Mouse (Mus musculus) CH12.LX (cell line): ENCODE measurements around the gene Olfr1160. TPM values are rescaled to one million over a fixed set of nuclear protein-coding genes. Genes with fewer than 3 reads are reported as not detected.

Experiments used
- DNase-seq: peaks from one replicate; pipeline ENCODE4 v3.0.0-alpha.2; 2013; ENCODE audit errors: extremely low read depth
- H3K27ac ChIP-seq: 2 replicates; pipeline ENCODE4 v1.5.1; 2012; ENCODE audit warnings: low read depth, mild to moderate bottlenecking, control low read depth, moderate library complexity; ENCODE audit not compliant: insufficient read depth
- H3K27me3 ChIP-seq: replicated peaks from 2 replicates; pipeline ENCODE3; 2012; ENCODE audit warnings: inconsistent platforms
- H3K36me3 ChIP-seq, 2 experiments: replicated peaks in 1 of 2; 2 replicates each; pipeline versions ENCODE3 to v1.6.1; 2012; ENCODE audit warnings: inconsistent platforms in 1 of 2, low read length in 1 of 2, mild to moderate bottlenecking in 1 of 2, mixed read lengths in 1 of 2, moderate library complexity in 1 of 2; ENCODE audit not compliant: control insufficient read depth in 1 of 2, insufficient read depth in 1 of 2
- H3K4me1 ChIP-seq, 2 experiments: 2 replicates each; pipeline ENCODE4 v1.6.1; 2012; ENCODE audit warnings: inconsistent platforms in 1 of 2, moderate library complexity in 1 of 2; ENCODE audit not compliant: insufficient read depth in 2 of 2, control insufficient read depth in 1 of 2
- H3K4me2 ChIP-seq: 2 replicates; pipeline ENCODE4 v1.6.1; 2012; ENCODE audit warnings: low read depth, mild to moderate bottlenecking, control low read depth; ENCODE audit not compliant: poor library complexity, insufficient read depth, severe bottlenecking
- H3K4me3 ChIP-seq, 3 experiments: fragments of 150-350 bp in 1 of 3; sonication (generic) in 1 of 3; replicated peaks in 1 of 3; 2 replicates each; pipeline versions ENCODE3 to v1.5.1; 2011 to 2012; ENCODE audit warnings: low read depth in 2 of 3, low read length in 2 of 3, mild to moderate bottlenecking in 2 of 3, moderate library complexity in 2 of 3, control low read depth in 1 of 3, improper control_type of control experiment in 1 of 3, inconsistent platforms in 1 of 3, mixed read lengths in 1 of 3; ENCODE audit not compliant: poor library complexity in 1 of 3
- H3K79me2 ChIP-seq: replicated peaks from 2 replicates; pipeline ENCODE4 v1.6.1; 2012; ENCODE audit warnings: mild to moderate bottlenecking, moderate library complexity; ENCODE audit not compliant: control insufficient read depth, poor library complexity, insufficient read depth, severe bottlenecking; ENCODE audit errors: extremely low read depth
- H3K9ac ChIP-seq: 2 replicates; pipeline ENCODE4 v1.6.1; 2012; ENCODE audit warnings: low read depth, mild to moderate bottlenecking, control low read depth, moderate library complexity; ENCODE audit not compliant: insufficient read depth
- H3K9me3 ChIP-seq: replicated peaks from 2 replicates; pipeline ENCODE3; 2012; ENCODE audit warnings: low read length, inconsistent platforms, mixed read lengths
- CHD2 ChIP-seq: IDR thresholded peaks from 2 replicates; pipeline ENCODE4 v1.6.1; 2011; ENCODE audit warnings: low read length, improper control_type of control experiment
- E2F4 ChIP-seq: IDR thresholded peaks from 2 replicates; pipeline ENCODE4 v1.6.1; 2011; ENCODE audit warnings: low read depth, low read length, improper control_type of control experiment; ENCODE audit not compliant: insufficient replicate concordance
- ETS1 ChIP-seq: conservative IDR thresholded peaks from 2 replicates; pipeline ENCODE4 v1.6.1; 2012; ENCODE audit warnings: low read depth, mild to moderate bottlenecking, inconsistent platforms, low read length, improper control_type of control experiment, moderate library complexity
- MYC ChIP-seq: IDR thresholded peaks from 2 replicates; pipeline ENCODE4 v1.6.1; 2011; ENCODE audit warnings: low read depth, mild to moderate bottlenecking, improper control_type of control experiment, low read length
- NRF1 ChIP-seq: IDR thresholded peaks from 2 replicates; pipeline ENCODE4 v1.6.1; 2014; ENCODE audit warnings: low read depth, mild to moderate bottlenecking, inconsistent platforms, low read length, improper control_type of control experiment, moderate library complexity
- PAX5 ChIP-seq: IDR thresholded peaks from 2 replicates; pipeline ENCODE4 v1.6.1; 2012; ENCODE audit warnings: low read length, inconsistent platforms, mixed read lengths
- RCOR1 ChIP-seq: conservative IDR thresholded peaks from 2 replicates; pipeline ENCODE4 v1.6.1; 2012; ENCODE audit warnings: low read depth, mild to moderate bottlenecking, inconsistent platforms, low read length, improper control_type of control experiment
- USF1 ChIP-seq: IDR thresholded peaks from 2 replicates; pipeline ENCODE4 v1.6.1; 2014; ENCODE audit warnings: low read depth, mild to moderate bottlenecking, inconsistent platforms, low read length, improper control_type of control experiment
- ZNF384 ChIP-seq: IDR thresholded peaks from 2 replicates; pipeline ENCODE4 v1.6.1; 2012; ENCODE audit warnings: low read depth, low read length, improper control_type of control experiment, inconsistent platforms
- dilution Hi-C: fragments of 300-500 bp; cut with MboI; formaldehyde crosslinking; loops from 2 replicates; pipeline ENCODE4 v1.14.3; 2020; ENCODE audit warnings: low sequenced_read_pairs; ENCODE audit not compliant: extremely low pct_unique_long_range_greater_than_20kb, extremely low pct_ligation_motif_present
- in situ Hi-C: fragments of 300-500 bp; cut with MboI; formaldehyde crosslinking; loops from 3 replicates; pipeline ENCODE4 v1.14.3; 2019; ENCODE audit warnings: low sequenced_read_pairs, low pct_ligation_motif_present, low pct_unique_long_range_greater_than_20kb, mixed read lengths
- polyA plus RNA-seq: library from polyadenylated mRNA; unstranded; fragments of >175 nt; gene quantifications from 2 replicates; pipeline ENCODE4 v1.2.1, GENCODE M21; 2012; ENCODE audit warnings: low read depth; ENCODE audit not compliant: insufficient read length
- total RNA-seq, 2 experiments: library from RNA; depleted of rRNA; stranded (reverse); fragments of 300-350 nt in 1 of 2; fragments of >200 nt in 1 of 2; gene quantifications; 2 replicates each; pipeline ENCODE4 v1.2.3; 2012 to 2014

The Olfr1160 gene
- total and polyA plus RNA-seq, 3 experiments = not detected

- dilution Hi-C loops = no loop called here
- no peaks in the 10 kb centered on the region for H3K27me3 ChIP-seq
Observed at GRCm38 (mm10) chr2:87953000-87953399, 55.1 kb downstream of the Olfr1160 start, which contains the start of gene Olfr1156. Gene Olfr1156 (minus strand): TSS chr2:87953100.

More at GRCm38 (mm10) chr2:87953000-87953399, 55.1 kb downstream of the Olfr1160 start, which contains the start of gene Olfr1156:
- in situ Hi-C loops = no loop called here
- Histone ChIP-seq H3K4me1 (no peaks in the 10 kb centered on the region), H3K4me2 (no peak within 1 kb of the TSS), H3K9ac (no peak within 1 kb of the TSS), H3K9me3 (peaks cover 14% of the 10 kb centered on the region), H3K79me2 (no peaks in the 10 kb centered on the region), H3K27ac (no peak within 1 kb of the TSS), H3K36me3 (no peaks in the 10 kb centered on the region), H3K4me3 (no peak within 1 kb of the TSS)
- DNase-seq = no peak
- TF ChIP-seq ZNF384 (no peak), PAX5 (no peak), CHD2 (no peak), USF1 (no peak), NRF1 (no peak), ETS1 (no peak), MYC (no peak), RCOR1 (no peak), E2F4 (no peak)

Other genes with a start within 250 kb of the Olfr1160 start
Only the 20 nearest of the 23 such genes appear.
- not detected in 2 replicates for gene Olfr1145, start 198.4 kb downstream of the Olfr1160 start, total RNA-seq (2012; rRNA removed)
- not detected in 2 replicates for gene Olfr1145, start 198.4 kb downstream of the Olfr1160 start, total RNA-seq (2014; rRNA removed)
- not detected in 2 replicates for gene Olfr1145, start 198.4 kb downstream of the Olfr1160 start, polyA plus RNA-seq
- not detected in 2 replicates for gene Olfr1148, start 177.7 kb downstream of the Olfr1160 start, total RNA-seq (2012; rRNA removed)
- not detected in 2 replicates for gene Olfr1148, start 177.7 kb downstream of the Olfr1160 start, total RNA-seq (2014; rRNA removed)
- not detected in 2 replicates for gene Olfr1148, start 177.7 kb downstream of the Olfr1160 start, polyA plus RNA-seq
- not detected in 2 replicates for gene Olfr1150-ps1, start 164.3 kb downstream of the Olfr1160 start, total RNA-seq (2012; rRNA removed)
- gene Olfr1150-ps1, start 164.3 kb downstream of the Olfr1160 start, total RNA-seq (2014; rRNA removed) = not detected in 2 replicates
- gene Olfr1150-ps1, start 164.3 kb downstream of the Olfr1160 start, polyA plus RNA-seq = not detected in 2 replicates
- gene Olfr1151, start 152.4 kb downstream of the Olfr1160 start, total RNA-seq (2012; rRNA removed) = not detected in 2 replicates
- gene Olfr1151, start 152.4 kb downstream of the Olfr1160 start, total RNA-seq (2014; rRNA removed) = not detected in 2 replicates
- not detected in 2 replicates for gene Olfr1151, start 152.4 kb downstream of the Olfr1160 start, polyA plus RNA-seq
- gene Olfr1152, start 141.8 kb downstream of the Olfr1160 start, total RNA-seq (2012; rRNA removed) = not detected in 2 replicates
- not detected in 2 replicates for gene Olfr1152, start 141.8 kb downstream of the Olfr1160 start, total RNA-seq (2014; rRNA removed)
- gene Olfr1152, start 141.8 kb downstream of the Olfr1160 start, polyA plus RNA-seq = 0.04 and 0.05 TPM in 2 replicates
- gene Olfr1153, start 113.3 kb downstream of the Olfr1160 start, total RNA-seq (2012; rRNA removed) = not detected in 2 replicates
- not detected in 2 replicates for gene Olfr1153, start 113.3 kb downstream of the Olfr1160 start, total RNA-seq (2014; rRNA removed)
- gene Olfr1153, start 113.3 kb downstream of the Olfr1160 start, polyA plus RNA-seq = not detected in 2 replicates
- gene Olfr1154, start 103.1 kb downstream of the Olfr1160 start, total RNA-seq (2012; rRNA removed) = not detected in 2 replicates
- not detected in 2 replicates for gene Olfr1154, start 103.1 kb downstream of the Olfr1160 start, total RNA-seq (2014; rRNA removed)
- gene Olfr1154, start 103.1 kb downstream of the Olfr1160 start, polyA plus RNA-seq = not detected in 2 replicates
- gene Olfr1155, start 63.1 kb downstream of the Olfr1160 start, total RNA-seq (2012; rRNA removed) = not detected in 2 replicates
- gene Olfr1155, start 63.1 kb downstream of the Olfr1160 start, total RNA-seq (2014; rRNA removed) = not detected in 2 replicates
- not detected in 2 replicates for gene Olfr1155, start 63.1 kb downstream of the Olfr1160 start, polyA plus RNA-seq
- not detected in 2 replicates for gene Olfr1156, start 55.2 kb downstream of the Olfr1160 start, total RNA-seq (2012; rRNA removed)
- not detected in 2 replicates for gene Olfr1156, start 55.2 kb downstream of the Olfr1160 start, total RNA-seq (2014; rRNA removed)
- not detected in 2 replicates for gene Olfr1156, start 55.2 kb downstream of the Olfr1160 start, polyA plus RNA-seq
- gene Olfr1157, start 40.0 kb downstream of the Olfr1160 start, total RNA-seq (2012; rRNA removed) = not detected in 2 replicates
- not detected in 2 replicates for gene Olfr1157, start 40.0 kb downstream of the Olfr1160 start, total RNA-seq (2014; rRNA removed)
- not detected in 2 replicates for gene Olfr1157, start 40.0 kb downstream of the Olfr1160 start, polyA plus RNA-seq
- not detected in 2 replicates for gene Olfr74, start 33.6 kb downstream of the Olfr1160 start, total RNA-seq (2012; rRNA removed)
- gene Olfr74, start 33.6 kb downstream of the Olfr1160 start, total RNA-seq (2014; rRNA removed) = not detected in 2 replicates
- not detected in 2 replicates for gene Olfr74, start 33.6 kb downstream of the Olfr1160 start, polyA plus RNA-seq
- not detected in 2 replicates for gene Olfr1158, start 18.2 kb downstream of the Olfr1160 start, total RNA-seq (2012; rRNA removed)
- gene Olfr1158, start 18.2 kb downstream of the Olfr1160 start, total RNA-seq (2014; rRNA removed) = not detected in 2 replicates
- gene Olfr1158, start 18.2 kb downstream of the Olfr1160 start, polyA plus RNA-seq = not detected in 2 replicates
- gene Olfr1161, start 14.5 kb upstream of the Olfr1160 start, total RNA-seq (2012; rRNA removed) = not detected in 2 replicates
- not detected in 2 replicates for gene Olfr1161, start 14.5 kb upstream of the Olfr1160 start, total RNA-seq (2014; rRNA removed)
- not detected in 2 replicates for gene Olfr1161, start 14.5 kb upstream of the Olfr1160 start, polyA plus RNA-seq
- gene Olfr73, start 29.4 kb upstream of the Olfr1160 start, total RNA-seq (2012; rRNA removed) = not detected in 2 replicates
- gene Olfr73, start 29.4 kb upstream of the Olfr1160 start, total RNA-seq (2014; rRNA removed) = not detected in 2 replicates
- gene Olfr73, start 29.4 kb upstream of the Olfr1160 start, polyA plus RNA-seq = not detected in 2 replicates
- gene Olfr1162, start 42.9 kb upstream of the Olfr1160 start, total RNA-seq (2012; rRNA removed) = not detected in 2 replicates
- not detected in 2 replicates for gene Olfr1162, start 42.9 kb upstream of the Olfr1160 start, total RNA-seq (2014; rRNA removed)
- not detected in 2 replicates for gene Olfr1162, start 42.9 kb upstream of the Olfr1160 start, polyA plus RNA-seq
- not detected in 2 replicates for gene Olfr1163, start 63.6 kb upstream of the Olfr1160 start, total RNA-seq (2012; rRNA removed)
- not detected in 2 replicates for gene Olfr1163, start 63.6 kb upstream of the Olfr1160 start, total RNA-seq (2014; rRNA removed)
- gene Olfr1163, start 63.6 kb upstream of the Olfr1160 start, polyA plus RNA-seq = not detected in 2 replicates
- not detected in 2 replicates for gene Olfr1164, start 85.7 kb upstream of the Olfr1160 start, total RNA-seq (2012; rRNA removed)
- gene Olfr1164, start 85.7 kb upstream of the Olfr1160 start, total RNA-seq (2014; rRNA removed) = not detected in 2 replicates
- not detected in 2 replicates for gene Olfr1164, start 85.7 kb upstream of the Olfr1160 start, polyA plus RNA-seq
- gene Olfr1166, start 120.0 kb upstream of the Olfr1160 start, total RNA-seq (2012; rRNA removed) = not detected in 2 replicates
- gene Olfr1166, start 120.0 kb upstream of the Olfr1160 start, total RNA-seq (2014; rRNA removed) = not detected in 2 replicates
- gene Olfr1166, start 120.0 kb upstream of the Olfr1160 start, polyA plus RNA-seq = not detected in 2 replicates
- gene Olfr1167, start 146.9 kb upstream of the Olfr1160 start, total RNA-seq (2012; rRNA removed) = not detected in 2 replicates
- gene Olfr1167, start 146.9 kb upstream of the Olfr1160 start, total RNA-seq (2014; rRNA removed) = not detected in 2 replicates
- gene Olfr1167, start 146.9 kb upstream of the Olfr1160 start, polyA plus RNA-seq = 0.10 and 0.15 TPM in 2 replicates
- gene Olfr1168, start 173.6 kb upstream of the Olfr1160 start, total RNA-seq (2012; rRNA removed) = not detected in 2 replicates
- not detected in 2 replicates for gene Olfr1168, start 173.6 kb upstream of the Olfr1160 start, total RNA-seq (2014; rRNA removed)
- not detected in 2 replicates for gene Olfr1168, start 173.6 kb upstream of the Olfr1160 start, polyA plus RNA-seq